Mouse (Mus musculus): ENCODE measurements at regions not wholly inside any gene's neighbourhood (a gene's known extent, or its start where the extent isn't known, plus 50 kb on each side); places are given as distances from the start of the nearest gene placed in this dataset.

GRCm38 (mm10) chr6:117534149-117534548, 306.8 kb upstream of the Zfp637 start:
- Histone ChIP-seq H3K4me3 (no peak overlapping the region), H3K27me3 (replicated peaks) (no peaks in the 10 kb centered on the region), H3K9ac (no peak overlapping the region), H3K4me1 (no peaks in the 10 kb centered on the region), H3K9me3 (replicated peaks) (no peaks in the 10 kb centered on the region), H3K4me2 (no peak overlapping the region), H3K36me3 (no peaks in the 10 kb centered on the region), H3K27ac (no peak overlapping the region)
- 49% methylated on average over 2 of the region's 2 CpGs for WGBS (ENCODE audit: insufficient replicate concordance)
- ATAC-seq, result no peak

DNA sequence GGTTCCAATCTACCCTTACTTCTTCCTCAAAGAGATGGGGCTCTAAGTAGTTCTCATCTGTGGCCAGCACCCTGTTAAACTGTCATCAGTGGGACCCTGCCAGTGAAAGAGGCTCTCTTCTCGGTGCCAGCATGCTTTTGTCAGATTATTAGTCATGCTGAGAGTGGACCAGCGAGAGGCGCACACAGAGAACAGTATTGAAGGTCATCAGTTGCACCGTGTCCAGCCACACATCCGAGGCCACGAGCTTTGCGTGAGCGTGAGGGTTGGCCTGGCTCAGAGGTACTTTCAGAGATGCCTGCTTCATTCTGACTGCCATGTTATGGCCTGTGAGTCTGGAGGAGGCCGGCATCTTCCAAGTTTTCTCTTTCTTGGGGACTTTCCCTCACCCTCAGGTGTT, 306.0 kb upstream of the Zfp637 start:
- Histone ChIP-seq H3K4me2 (no peak overlapping the region), H3K4me1 (no peaks in the 10 kb centered on the region), H3K9me3 (replicated peaks) (no peaks in the 10 kb centered on the region), H3K9ac (no peak overlapping the region), H3K36me3 (no peaks in the 10 kb centered on the region), H3K27ac (no peak overlapping the region), H3K27me3 (replicated peaks) (no peaks in the 10 kb centered on the region), H3K4me3 (no peak overlapping the region)
- WGBS (ENCODE audit: insufficient replicate concordance), result 75% methylated on average over 9 of the region's 9 CpGs
- no peak for ATAC-seq

GRCm38 (mm10) chr6:117536084-117536483, 304.9 kb upstream of the Zfp637 start:
- Histone ChIP-seq H3K4me1 (no peaks in the 10 kb centered on the region), H3K27ac (no peak overlapping the region), H3K27me3 (replicated peaks) (no peaks in the 10 kb centered on the region), H3K36me3 (no peaks in the 10 kb centered on the region), H3K9me3 (replicated peaks) (no peaks in the 10 kb centered on the region), H3K4me3 (no peak overlapping the region), H3K4me2 (no peak overlapping the region), H3K9ac (no peak overlapping the region)
- ATAC-seq, result no peak
- WGBS (ENCODE audit: insufficient replicate concordance), result 52% methylated on average over 4 of the region's 4 CpGs

- Histone ChIP-seq H3K36me3 (no peaks in the 10 kb centered on the region), H3K4me1 (no peaks in the 10 kb centered on the region), H3K4me2 (no peak overlapping the region), H3K9ac (no peak overlapping the region), H3K9me3 (replicated peaks) (no peaks in the 10 kb centered on the region), H3K4me3 (no peak overlapping the region), H3K27me3 (replicated peaks) (no peaks in the 10 kb centered on the region), H3K27ac (no peak overlapping the region)
- WGBS (ENCODE audit: insufficient replicate concordance), result 47% methylated on average over 3 of the region's 3 CpGs
- ATAC-seq, result no peak
Observed at GRCm38 (mm10) chr6:117542431-117542830, 298.5 kb upstream of the Zfp637 start.

GRCm38 (mm10) chr6:117544276-117545196, 296.4 kb upstream of the Zfp637 start:
- H3K4me3 ChIP-seq, result no peak overlapping the region
- H3K9ac ChIP-seq, result no peak overlapping the region
- 71% methylated on average over 11 of the region's 11 CpGs for WGBS (ENCODE audit: insufficient replicate concordance)
- no peaks in the 10 kb centered on the region for H3K36me3 ChIP-seq
- ATAC-seq, result no peak
- H3K27me3 ChIP-seq (replicated peaks), result no peaks in the 10 kb centered on the region
- H3K27ac ChIP-seq, result no peak overlapping the region
- no peaks in the 10 kb centered on the region for H3K4me1 ChIP-seq
- H3K9me3 ChIP-seq (replicated peaks), result no peaks in the 10 kb centered on the region
- H3K4me2 ChIP-seq, result no peak overlapping the region

DNA sequence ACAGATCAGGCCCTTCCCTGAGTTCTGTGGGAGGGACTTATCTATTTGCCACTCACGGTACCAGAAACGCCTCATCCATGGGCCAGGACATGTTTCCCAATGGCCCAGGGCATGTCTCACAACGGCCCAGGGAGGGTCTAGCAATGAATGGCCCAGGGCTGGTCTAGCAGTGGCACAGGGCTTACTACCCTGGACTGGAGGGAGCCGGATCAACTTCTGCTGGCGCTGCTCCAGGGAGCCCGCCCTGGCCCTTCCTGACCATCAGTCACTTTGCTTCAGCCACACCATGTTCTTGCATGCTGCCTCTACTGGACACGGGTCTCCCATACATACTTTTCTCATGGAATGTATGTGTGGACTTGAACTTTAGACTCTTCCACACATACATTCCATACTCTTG, 290.1 kb upstream of the Zfp637 start:
- Histone ChIP-seq H3K9ac (no peak overlapping the region), H3K9me3 (replicated peaks) (no peaks in the 10 kb centered on the region), H3K36me3 (no peaks in the 10 kb centered on the region), H3K4me3 (no peak overlapping the region), H3K4me2 (no peak overlapping the region), H3K27ac (no peak overlapping the region), H3K27me3 (replicated peaks) (no peaks in the 10 kb centered on the region), H3K4me1 (no peaks in the 10 kb centered on the region)
- no peak for ATAC-seq
- WGBS (ENCODE audit: insufficient replicate concordance), result 83% methylated on average over 7 of the region's 7 CpGs

GRCm38 (mm10) chr6:117552006-117552667, 288.8 kb upstream of the Zfp637 start:
- WGBS (ENCODE audit: insufficient replicate concordance), result 33% methylated on average over 6 of the region's 6 CpGs
- no peak overlapping the region for H3K4me2 ChIP-seq
- H3K9ac ChIP-seq, result no peak overlapping the region
- H3K9me3 ChIP-seq (replicated peaks), result no peaks in the 10 kb centered on the region
- H3K36me3 ChIP-seq, result no peaks in the 10 kb centered on the region
- H3K27ac ChIP-seq, result no peak overlapping the region
- no peak overlapping the region for H3K4me3 ChIP-seq
- no peaks in the 10 kb centered on the region for H3K27me3 ChIP-seq (replicated peaks)
- no peak for ATAC-seq
- no peaks in the 10 kb centered on the region for H3K4me1 ChIP-seq

DNA sequence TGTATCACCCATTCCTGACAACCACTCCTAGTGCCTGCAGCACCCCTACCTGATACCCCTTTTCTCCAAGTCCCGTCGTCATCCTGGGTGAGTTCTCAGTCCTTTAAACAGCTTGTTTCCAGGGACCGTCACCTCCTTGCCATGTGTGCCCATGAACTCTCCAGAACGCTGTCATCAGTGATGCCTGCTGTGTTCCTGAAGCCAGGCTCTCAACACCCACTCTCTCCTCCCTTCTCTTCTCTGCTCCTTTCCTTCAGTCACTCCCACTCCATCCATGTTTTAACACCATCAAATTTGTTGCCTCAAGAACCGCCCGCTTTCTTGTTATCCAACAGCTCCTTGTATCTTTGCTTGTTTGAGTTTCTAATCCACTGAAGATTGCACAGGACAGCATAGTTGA, 277.8 kb upstream of the Zfp637 start:
- Histone ChIP-seq H3K9ac (no peak overlapping the region), H3K27ac (no peak overlapping the region), H3K4me3 (no peak overlapping the region), H3K27me3 (replicated peaks) (no peaks in the 10 kb centered on the region), H3K9me3 (replicated peaks) (no peaks in the 10 kb centered on the region), H3K4me1 (no peaks in the 10 kb centered on the region), H3K36me3 (no peaks in the 10 kb centered on the region), H3K4me2 (no peak overlapping the region)
- 67% methylated on average over 6 of the region's 6 CpGs for WGBS (ENCODE audit: insufficient replicate concordance)
- ATAC-seq, result no peak

GRCm38 (mm10) chr6:117563704-117564103, 277.3 kb upstream of the Zfp637 start:
- no peaks in the 10 kb centered on the region for H3K36me3 ChIP-seq
- H3K27ac ChIP-seq, result no peak overlapping the region
- 66% methylated on average over 1 of the region's 1 CpGs for WGBS (ENCODE audit: insufficient replicate concordance)
- no peak overlapping the region for H3K9ac ChIP-seq
- H3K4me3 ChIP-seq, result no peak overlapping the region
- H3K4me2 ChIP-seq, result no peak overlapping the region
- no peak for ATAC-seq
- no peaks in the 10 kb centered on the region for H3K4me1 ChIP-seq
- no peaks in the 10 kb centered on the region for H3K9me3 ChIP-seq (replicated peaks)
- no peaks in the 10 kb centered on the region for H3K27me3 ChIP-seq (replicated peaks)

DNA sequence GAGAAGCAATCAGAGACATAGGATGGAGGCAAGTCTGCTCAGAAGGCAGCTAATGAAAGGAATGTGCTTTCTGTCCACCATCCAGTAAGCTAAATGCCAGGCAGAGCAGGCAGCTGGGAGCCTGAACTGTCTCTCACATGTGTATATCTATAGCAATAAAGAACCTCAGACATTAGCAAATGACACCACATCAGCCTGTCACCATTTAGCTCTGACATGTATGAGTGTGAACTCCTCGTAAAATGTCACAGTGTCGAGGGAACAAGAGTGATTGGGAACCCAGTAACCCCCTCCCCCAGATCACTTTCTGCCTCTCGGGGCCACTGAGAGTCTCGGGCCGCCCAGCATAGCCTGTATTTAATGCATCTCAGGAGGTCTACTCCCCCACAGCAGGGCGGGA, 274.2 kb upstream of the Zfp637 start:
- no peaks in the 10 kb centered on the region for H3K36me3 ChIP-seq
- H3K27ac ChIP-seq, result no peak overlapping the region
- H3K4me1 ChIP-seq, result no peaks in the 10 kb centered on the region
- H3K27me3 ChIP-seq (replicated peaks), result no peaks in the 10 kb centered on the region
- H3K9me3 ChIP-seq (replicated peaks), result no peaks in the 10 kb centered on the region
- no peak for ATAC-seq
- no peak overlapping the region for H3K4me3 ChIP-seq
- H3K9ac ChIP-seq, result no peak overlapping the region
- H3K4me2 ChIP-seq, result no peak overlapping the region
- WGBS (ENCODE audit: insufficient replicate concordance), result 66% methylated on average over 6 of the region's 6 CpGs

DNA sequence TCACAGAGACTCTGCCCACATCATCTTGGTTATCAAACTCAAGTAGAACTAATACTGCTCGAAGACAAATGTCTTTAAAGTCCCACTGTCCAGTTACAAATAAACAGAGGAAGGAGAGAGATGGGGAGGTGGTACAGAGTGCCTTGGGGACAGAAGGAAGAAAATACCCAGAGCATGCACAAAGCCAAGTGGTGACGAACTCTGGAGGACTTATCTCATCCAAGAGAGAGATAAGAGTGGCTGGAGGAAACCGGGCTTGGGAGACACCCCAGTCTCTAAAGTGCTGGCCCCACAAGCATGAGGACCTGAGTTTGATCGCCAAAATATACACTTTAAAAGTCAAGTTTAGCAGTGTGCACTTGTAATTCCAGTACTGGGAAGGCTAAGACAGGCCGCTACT, 273.3 kb upstream of the Zfp637 start:
- ATAC-seq, result no peak
- 47% methylated on average over 5 of the region's 5 CpGs for WGBS (ENCODE audit: insufficient replicate concordance)
- H3K27ac ChIP-seq, result no peak overlapping the region

DNA sequence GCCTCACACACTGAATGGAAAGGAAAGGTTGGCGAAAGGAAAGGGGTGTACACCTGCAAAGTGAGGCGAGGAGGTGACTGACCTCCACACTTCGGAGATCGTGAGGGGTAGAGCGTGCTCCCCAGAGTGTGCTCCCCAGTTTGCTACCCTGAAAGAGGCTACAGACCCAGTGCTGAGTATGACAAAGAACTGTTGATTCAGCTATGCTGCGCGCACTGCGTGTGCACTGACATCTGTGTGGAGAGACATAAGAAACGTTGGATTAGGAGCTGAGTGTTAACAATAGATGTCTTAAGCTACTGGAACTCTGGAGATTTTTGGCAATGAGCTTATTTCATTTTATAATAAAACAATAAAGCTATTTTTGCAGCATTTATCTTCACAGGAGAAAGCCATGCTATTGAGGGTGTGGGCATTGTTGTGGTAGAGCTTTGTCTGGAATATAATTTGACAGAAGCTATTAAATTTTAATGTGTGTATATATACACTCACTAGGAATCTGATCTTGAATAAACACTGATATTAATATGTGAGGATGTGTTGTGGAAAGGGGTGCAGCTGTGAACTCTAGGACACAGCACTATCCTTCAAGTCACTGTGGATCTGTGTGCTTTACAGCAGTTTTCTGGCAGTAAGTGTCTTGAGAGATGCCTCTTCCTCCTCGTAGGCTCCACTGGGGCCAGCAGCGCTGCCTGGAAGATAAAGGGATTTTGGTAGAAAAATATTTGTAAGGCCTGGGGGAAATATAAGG, 271.2 kb upstream of the Zfp637 start:
- Histone ChIP-seq H3K4me2 (no peak overlapping the region), H3K36me3 (no peaks in the 10 kb centered on the region), H3K9me3 (replicated peaks) (no peaks in the 10 kb centered on the region), H3K4me1 (no peaks in the 10 kb centered on the region), H3K27me3 (replicated peaks) (no peaks in the 10 kb centered on the region), H3K27ac (no peak overlapping the region), H3K4me3 (no peak overlapping the region), H3K9ac (no peak overlapping the region)
- 72% methylated on average over 11 of the region's 11 CpGs for WGBS (ENCODE audit: insufficient replicate concordance)
- no peak for ATAC-seq

More for the DNA sequence above, 273.3 kb upstream of the Zfp637 start:
- H3K36me3 ChIP-seq, result no peaks in the 10 kb centered on the region
- H3K4me3 ChIP-seq, result no peak overlapping the region
- no peak overlapping the region for H3K4me2 ChIP-seq
- no peaks in the 10 kb centered on the region for H3K4me1 ChIP-seq
- no peaks in the 10 kb centered on the region for H3K9me3 ChIP-seq (replicated peaks)
- H3K27me3 ChIP-seq (replicated peaks), result no peaks in the 10 kb centered on the region
- no peak overlapping the region for H3K9ac ChIP-seq
